ENCODE assay signal across 8 mouse cellular contexts in genomic region chr11:69981141-69981762, GRCm38 (mm10). TPM values are rescaled to one million over a fixed set of nuclear protein-coding genes. Genes with fewer than 3 reads are reported as not detected.
DNase-seq lines count a peak whose midpoint lies in the region; ATAC-seq and TF ChIP-seq lines count a peak whose summit lies in the region.

Gene Ctdnep1, plus strand, starts transcription at chr11:69981156.

- peaks cover 16% of the 10 kb centered on the region; the same call in 1 of the 2 replicates for H3K79me2 ChIP-seq in liver, adult 2 months (ENCODE audit: control insufficient read depth, insufficient read depth, low read length)

- peak within 1 kb of the TSS; percentile 95 for H3K9ac ChIP-seq in forebrain, postnatal 0 days
- peak within 1 kb of the TSS; percentile 98 for H3K9ac ChIP-seq in hindbrain, embryonic 13.5 days
- H3K9ac ChIP-seq in liver, adult 2 months (ENCODE audit: low read depth, low read length): peak within 1 kb of the TSS; percentile 95

- no peaks in the 10 kb centered on the region for H3K9me3 ChIP-seq in forebrain, postnatal 0 days (ENCODE audit: low read length)
- no peaks in the 10 kb centered on the region for H3K9me3 ChIP-seq in hindbrain, embryonic 13.5 days

- peak; percentile 46 for DNase-seq in right cerebral cortex, postnatal 25 days
- DNase-seq in right cerebral cortex, postnatal 4 days: no peak
- peak; percentile 33 to 39 for DNase-seq in adrenal gland, postnatal 36 days
- DNase-seq in forebrain, postnatal 0 days: peak; percentile 28
- DNase-seq in liver, adult 2 months (ENCODE audit: extremely low read depth, low read depth, low spot score): no peak
- no peak for DNase-seq in retina, postnatal 1 day

- ATAC-seq in forebrain, postnatal 0 days: no peak
- peak; percentile 60 for ATAC-seq in hindbrain, embryonic 13.5 days (ENCODE audit: low FRiP score)
- no peak for ATAC-seq in neutrophil, adult 5-6 weeks (ENCODE audit: extremely low read depth, insufficient number of reproducible peaks, low FRiP score, poor library complexity, severe bottlenecking)

- TF ChIP-seq POLR2A in liver, adult 2 months (IDR thresholded peaks at IDR 0.05; ENCODE audit: extremely low read depth, insufficient read depth, low read length): no peak

- peak within 1 kb of the TSS; percentile 89 for H3K4me3 ChIP-seq in forebrain, postnatal 0 days (ENCODE audit: low read depth, low read length)
- H3K4me3 ChIP-seq in hindbrain, embryonic 13.5 days: peak within 1 kb of the TSS; percentile 99
- H3K4me3 ChIP-seq in liver, adult 2 months (ENCODE audit: insufficient read depth, low read depth, low read length): peak within 1 kb of the TSS; percentile 89

- peaks cover 28% of the 10 kb centered on the region for H3K36me3 ChIP-seq in forebrain, postnatal 0 days (ENCODE audit: insufficient read depth)
- peaks cover 37% of the 10 kb centered on the region for H3K36me3 ChIP-seq in hindbrain, embryonic 13.5 days
- peaks cover 11% of the 10 kb centered on the region; the same call in 1 of the 2 replicates for H3K36me3 ChIP-seq in liver, adult 2 months (ENCODE audit: control insufficient read depth, insufficient read depth, low read length)

- WGBS in forebrain, postnatal 0 days: under 1% methylated on average over 41 of the region's 43 CpGs
- under 1% methylated on average over 43 of the region's 43 CpGs for WGBS in hindbrain, embryonic 13.5 days
- 1% methylated on average over 43 of the region's 43 CpGs for WGBS in liver, adult 2 months

- TF ChIP-seq CTCF in forebrain, postnatal 0 days (IDR thresholded peaks at IDR 0.05; ENCODE audit: low read depth): no peak
- TF ChIP-seq CTCF in liver, adult 2 months (IDR thresholded peaks at IDR 0.05; ENCODE audit: low read depth, low read length): no peak

- peaks cover 14% of the 10 kb centered on the region for H3K4me1 ChIP-seq in forebrain, postnatal 0 days (ENCODE audit: insufficient read depth)
- peaks cover 33% of the 10 kb centered on the region for H3K4me1 ChIP-seq in hindbrain, embryonic 13.5 days (replicated peaks)
- H3K4me1 ChIP-seq in liver, adult 2 months (ENCODE audit: control insufficient read depth, insufficient read depth, low read length): peaks cover 19% of the 10 kb centered on the region; the same call in 1 of the 2 replicates

- peak within 1 kb of the TSS; percentile 89 for H3K4me2 ChIP-seq in forebrain, postnatal 0 days (ENCODE audit: low read depth)
- H3K4me2 ChIP-seq in hindbrain, embryonic 13.5 days: peak within 1 kb of the TSS; percentile 94

- no peaks in the 10 kb centered on the region for H3K27me3 ChIP-seq in forebrain, postnatal 0 days (ENCODE audit: insufficient read depth, low read length)
- no peaks in the 10 kb centered on the region for H3K27me3 ChIP-seq in hindbrain, embryonic 13.5 days
- no peaks in the 10 kb centered on the region for H3K27me3 ChIP-seq in liver, adult 2 months (ENCODE audit: control insufficient read depth, insufficient read depth, low read length)

- peak within 1 kb of the TSS; percentile 99 for H3K27ac ChIP-seq in forebrain, postnatal 0 days (ENCODE audit: low read depth, low read length)
- peak within 1 kb of the TSS; percentile 99 for H3K27ac ChIP-seq in hindbrain, embryonic 13.5 days
- peak within 1 kb of the TSS; percentile 85 for H3K27ac ChIP-seq in liver, adult 2 months (replicated peaks; ENCODE audit: insufficient read depth, low read depth, low read length)

RNA-seq across cellular contexts. Expression of gene Ctdnep1, which starts in this region (rescaled TPM):
- 100 to 1,000 TPM; 112 to 132 TPM for total RNA-seq in adrenal gland, postnatal 36 days (2021)
- total RNA-seq in forebrain, postnatal 0 days (2014; rRNA removed): 29.7 and 41.4 TPM in 2 replicates
- polyA plus RNA-seq in forebrain, postnatal 0 days (2015; fragmentation: Nextera tagmentation; extraction: Ambion mirVana): 21.2 and 23.2 TPM in 2 replicates
- 22.4 and 22.7 TPM in 2 replicates for polyA plus RNA-seq in hindbrain, embryonic 13.5 days (2015; fragmentation: Nextera tagmentation; extraction: Ambion mirVana)
- total RNA-seq in liver, adult 2 months (2014; rRNA removed): 6.6 and 13.4 TPM in 2 replicates
- 39.1 and 45.3 TPM in 2 replicates for polyA plus RNA-seq in liver, adult 2 months (2012; rRNA removed)
- total RNA-seq in neutrophil, adult 5-6 weeks (2017): 31.4 and 42.8 TPM in 2 replicates

Comparison
In these comparisons a context has a peak if more than half of its experiments do, and no peak if none do; other contexts are left out.
1. DNase-seq: peak in right cerebral cortex, postnatal 25 days (single experiment), adrenal gland, postnatal 36 days (2 of 2) and forebrain, postnatal 0 days (single experiment); none in right cerebral cortex, postnatal 4 days (single experiment), liver, adult 2 months (single experiment) and retina, postnatal 1 day (single experiment).
2. Peak in every context shown above with its lines, with median percentiles within 50 percentile points of each other: H3K27ac ChIP-seq, H3K4me3 ChIP-seq and H3K9ac ChIP-seq.